Mouse (Mus musculus): ENCODE results near the gene Tmem59.

GRCm38 (mm10) chr4:107223225-107224204 lies 45.3 kb downstream of the Tmem59 start:
- no peak for TF ChIP-seq POLR2A (IDR thresholded peaks at IDR 0.05; ENCODE audit: low read depth, low read length)
- TF ChIP-seq CTCF (conservative IDR thresholded peaks at IDR 0.05; ENCODE audit: insufficient read depth, insufficient read length, low read depth, low read length), result no peak
